Mouse (Mus musculus) adrenal gland, postnatal 14 days (tissue): ENCODE data around the gene Cd300c2. TPM values are rescaled to one million over a fixed set of nuclear protein-coding genes. Genes with fewer than 3 reads are reported as not detected.
"Not testable (repeated sequence)": the region's sequence is repeated elsewhere in the genome, so short reads cannot be mapped to it uniquely, and the experiment has no call there.

Source experiments
- DNase-seq: peaks from one replicate; pipeline ENCODE4 v3.0.0; 2021; ENCODE audit warnings: mixed read lengths
- long read RNA-seq, 2 experiments: library from polyadenylated mRNA; stranded (forward); transcript quantifications; one replicate each; pipeline ENCODE4 v2.0.0; 2021
- total RNA-seq: library from RNA; stranded (reverse); gene quantifications from 2 replicates; pipeline ENCODE4 v1.2.3, GENCODE M21; 2021

Gene Cd300c2
- 0.93 and 3.7 TPM in 2 replicates for total RNA-seq
- long read RNA-seq, experiment 1, partial matches to known transcripts, result 0 of 2 reads
- long read RNA-seq, experiment 1, other reads (novel, unspliced or antisense), result 0 of 2 reads
- long read RNA-seq, experiment 2, partial matches to known transcripts, result 0 of 1 reads
- long read RNA-seq, experiment 2, other reads (novel, unspliced or antisense), result 0 of 1 reads

- DNase-seq, result no peak
Measured at GRCm38 (mm10) chr11:115001474-115002040, at the start of gene Cd300c2. Gene Cd300c2 (minus strand): TSS chr11:115001880.

GRCm38 (mm10) chr11:115049282-115049895 is 47.7 kb upstream of the Cd300c2 start:
- no peak for DNase-seq

- no peak for DNase-seq
Measured at GRCm38 (mm10) chr11:115048259-115048658, 46.6 kb upstream of the Cd300c2 start, which contains the start of gene Cd300ld3. Gene Cd300ld3 (minus strand): TSS chr11:115048409.

GRCm38 (mm10) chr11:115037669-115038068 is 36.0 kb upstream of the Cd300c2 start, which contains the start of gene Cd300ld5:
Gene Cd300ld5 (minus strand): TSS chr11:115037769.
- DNase-seq, result not testable (repeated sequence)

- not testable (repeated sequence) for DNase-seq
Measured at GRCm38 (mm10) chr11:115026912-115027311, 25.2 kb upstream of the Cd300c2 start, which contains the start of gene Cd300ld4. Gene Cd300ld4 (minus strand): TSS chr11:115027012.

- not testable (repeated sequence) for DNase-seq
Measured at GRCm38 (mm10) chr11:115016093-115016492, 14.4 kb upstream of the Cd300c2 start, which contains the start of gene Cd300ld2. Gene Cd300ld2 (minus strand): TSS chr11:115016193.

- no peak for DNase-seq
Measured at GRCm38 (mm10) chr11:115004070-115004469, 2.4 kb upstream of the Cd300c2 start.

GRCm38 (mm10) chr11:114989793-114990192 is 11.9 kb downstream of the Cd300c2 start, which contains the start of gene Cd300ld:
Gene Cd300ld (minus strand): TSS chr11:114989922.
- no peak for DNase-seq

GRCm38 (mm10) chr11:114981866-114982265 is 19.8 kb downstream of the Cd300c2 start:
- no peak for DNase-seq

GRCm38 (mm10) chr11:114972726-114973125 is 29.0 kb downstream of the Cd300c2 start:
- DNase-seq, result no peak

GRCm38 (mm10) chr11:114968752-114969207 is 32.9 kb downstream of the Cd300c2 start, which contains the start of gene Cd300c:
Gene Cd300c (minus strand): TSS chr11:114969157.
- no peak for DNase-seq

- DNase-seq, result peak; percentile 31
Measured at GRCm38 (mm10) chr11:114965182-114965828, 36.4 kb downstream of the Cd300c2 start.

- DNase-seq, result no peak
Measured at GRCm38 (mm10) chr11:114960369-114960768, 41.3 kb downstream of the Cd300c2 start.

Other genes with a start within 250 kb of the Cd300c2 start
- gene Kif19a, start 236.5 kb downstream of the Cd300c2 start, total RNA-seq, result 0.41 and 0.56 TPM in 2 replicates
- not detected in 2 replicates for gene Btbd17, start 205.9 kb downstream of the Cd300c2 start, total RNA-seq
- gene Gpr142, start 203.0 kb downstream of the Cd300c2 start, total RNA-seq, result not detected in 2 replicates
- gene Gprc5c, start 150.7 kb downstream of the Cd300c2 start, total RNA-seq, result 16.6 and 18.6 TPM in 2 replicates
- gene Cd300a, start 111.8 kb downstream of the Cd300c2 start, total RNA-seq, result 1.1 and 2.2 TPM in 2 replicates
- 0.70 and 1.7 TPM in 2 replicates for gene Cd300lb, start 67.5 kb downstream of the Cd300c2 start, total RNA-seq
- gene Cd300c, start 32.7 kb downstream of the Cd300c2 start, total RNA-seq, result 0.83 TPM in 1 of 2 replicates, not detected in the other
- gene Cd300ld, start 12.0 kb downstream of the Cd300c2 start, total RNA-seq, result 0.34 and 0.78 TPM in 2 replicates
- gene Cd300ld2, start 14.3 kb upstream of the Cd300c2 start, total RNA-seq, result not detected in 2 replicates
- 0.79 TPM in 1 of 2 replicates, not detected in the other for gene Cd300ld4, start 25.1 kb upstream of the Cd300c2 start, total RNA-seq
- 4.0 and 5.3 TPM in 2 replicates for gene Cd300ld5, start 35.9 kb upstream of the Cd300c2 start, total RNA-seq
- 3.3 TPM in 1 of 2 replicates, not detected in the other for gene Cd300ld3, start 46.5 kb upstream of the Cd300c2 start, total RNA-seq
- gene Cd300e, start 60.3 kb upstream of the Cd300c2 start, total RNA-seq, result 0.30 and 0.63 TPM in 2 replicates
- 1.9 and 3.3 TPM in 2 replicates for gene Rab37, start 89.6 kb upstream of the Cd300c2 start, total RNA-seq
- 0.52 and 1.4 TPM in 2 replicates for gene Cd300lf, start 132.1 kb upstream of the Cd300c2 start, total RNA-seq
- gene Slc9a3r1, start 161.5 kb upstream of the Cd300c2 start, total RNA-seq, result 23.0 and 24.3 TPM in 2 replicates
- 9.0 and 15.7 TPM in 2 replicates for gene Tmem104, start 185.6 kb upstream of the Cd300c2 start, total RNA-seq
- 26.4 and 30.6 TPM in 2 replicates for gene Nat9, start 186.0 kb upstream of the Cd300c2 start, total RNA-seq